Mouse (Mus musculus): Measurements from ENCODE around the gene Spef2. TPM values are rescaled to one million over a fixed set of nuclear protein-coding genes. Genes with fewer than 3 reads are reported as not detected.

Spef2 gene
- 1.7 TPM for polyA plus RNA-seq (2014; fragmentation: Illumina TruSeq; extraction: RNeasy Lipid Tissue Mini Kit (QIAGEN cat#74804); ENCODE audit: insufficient read depth, low read depth, low replicate concordance)

GRCm38 (mm10) chr15:9748359-9749102, at the start of gene Spef2:
TSS of gene Spef2 (minus strand) at chr15:9748868.

GRCm38 (mm10) chr15:9530076-9530475, 218.6 kb downstream of the Spef2 start, which contains the start of gene Il7r:
TSS of gene Il7r (minus strand) at chr15:9530176.

Other genes with a start within 250 kb of the Spef2 start
- gene Il7r, start 218.7 kb downstream of the Spef2 start, polyA plus RNA-seq (2014; fragmentation: Illumina TruSeq; extraction: RNeasy Lipid Tissue Mini Kit (QIAGEN cat#74804); ENCODE audit: insufficient read depth, low read depth, low replicate concordance): 5.6 TPM

Measured in lung, adult 10 weeks (tissue).